Mouse (Mus musculus): ENCODE measurements around the gene Gadl1.

GRCm38 (mm10) chr9:115882627-115883200, 26.5 kb upstream of the Gadl1 start:
- TF ChIP-seq CTCF (IDR thresholded peaks at IDR 0.05; ENCODE audit: extremely low read depth, insufficient read depth, low read length) (no peak), POLR2A (IDR thresholded peaks at IDR 0.05; ENCODE audit: extremely low read depth, insufficient read depth, low read length) (no peak)

All from cortical plate, adult 2 months (tissue).